Mouse (Mus musculus) E14TG2a.4 (cell line): ENCODE data around the gene Prkn.

Experiments
- CTCF ChIP-seq: conservative IDR thresholded peaks from 2 replicates; pipeline ENCODE4 v1.5.1; 2014; ENCODE audit warnings: low read length
- NANOG ChIP-seq: IDR thresholded peaks from 2 replicates; pipeline ENCODE4 v1.6.1; 2014; ENCODE audit warnings: borderline replicate concordance, low read length, mixed read lengths

DNA sequence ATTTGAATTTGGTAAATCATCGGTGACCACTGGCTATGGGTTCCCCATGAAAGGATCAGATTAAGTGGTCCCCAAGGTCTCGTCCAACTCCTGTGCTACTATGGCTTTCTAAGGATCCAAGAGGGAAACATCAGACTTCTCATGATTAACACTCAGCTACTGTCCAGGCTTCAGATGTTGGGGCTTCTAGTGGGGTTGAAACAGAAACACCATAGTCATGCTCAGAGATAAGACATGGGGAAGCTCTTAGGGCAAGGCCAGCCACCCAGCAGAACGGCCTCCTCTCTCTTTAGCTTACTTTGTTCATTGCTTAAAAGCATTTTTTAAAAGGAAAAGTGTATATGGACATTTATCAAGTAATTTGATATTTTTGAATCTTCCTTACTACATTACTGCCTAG is 929.3 kb downstream of the Prkn start:
- TF ChIP-seq CTCF, result no peak
- no peak for TF ChIP-seq NANOG
